Mouse (Mus musculus) hindbrain, embryonic 11.5 days (tissue): Measurements from ENCODE around the gene Rtbdn. TPM values are rescaled to one million over a fixed set of nuclear protein-coding genes. Genes with fewer than 3 reads are reported as not detected.

Source experiments
- ATAC-seq: fragments of 200-750 bp; cut with Nextera tagmentation; 2 replicates; pipeline ENCODE4 v1.8.0; 2017; ENCODE audit warnings: mild to moderate bottlenecking, moderate TSS enrichment, moderate library complexity; ENCODE audit not compliant: low FRiP score
- DNase-seq: peaks from one replicate; pipeline ENCODE4 v3.0.0-alpha.2; 2015; ENCODE audit warnings: low spot score
- H3K27ac ChIP-seq: fragments of 300-500 bp; sonication (generic); 2 replicates; pipeline ENCODE4 v1.5.1; 2014; ENCODE audit warnings: mild to moderate bottlenecking, low read depth, low read length
- H3K27me3 ChIP-seq: fragments of 300-500 bp; sonication (generic); 2 replicates; pipeline ENCODE4 v1.6.1; 2014; ENCODE audit warnings: mild to moderate bottlenecking, low read length, moderate library complexity, mixed read lengths; ENCODE audit not compliant: control insufficient read depth, insufficient read depth
- H3K36me3 ChIP-seq: fragments of 300-500 bp; sonication (generic); 2 replicates; pipeline ENCODE4 v1.6.1; 2014; ENCODE audit warnings: mild to moderate bottlenecking, low read length, moderate library complexity, mixed read lengths; ENCODE audit not compliant: control insufficient read depth, insufficient read depth
- H3K4me1 ChIP-seq: fragments of 300-500 bp; sonication (generic); replicated peaks from 2 replicates; pipeline ENCODE4 v1.6.1; 2014; ENCODE audit warnings: low read length, mixed read lengths; ENCODE audit not compliant: control insufficient read depth, insufficient read depth
- H3K4me2 ChIP-seq: fragments of 300-500 bp; sonication (generic); replicated peaks from 2 replicates; pipeline ENCODE4 v1.6.1; 2014; ENCODE audit warnings: mild to moderate bottlenecking, low read depth, low read length
- H3K4me3 ChIP-seq: fragments of 300-500 bp; sonication (generic); 2 replicates; pipeline ENCODE4 v1.5.1; 2014; ENCODE audit warnings: low read depth, low read length
- H3K9ac ChIP-seq: fragments of 300-500 bp; sonication (generic); 2 replicates; pipeline ENCODE4 v1.6.1; 2014; ENCODE audit warnings: low read depth, low read length
- H3K9me3 ChIP-seq: fragments of 300-500 bp; sonication (generic); 2 replicates; pipeline ENCODE4 v1.6.1; 2016; ENCODE audit warnings: low read length; ENCODE audit not compliant: control insufficient read depth
- WGBS: fragments of 180-500 bp; shearing (Covaris S2); extraction: QIAGEN DNeasy Blood & Tissue Kit; methylation state at CpG from one replicate; pipeline ENCODE4 v1.1.7; 2014; 5-methylcytosine and 5-hydroxymethylcytosine counted together
- polyA plus RNA-seq: library from polyadenylated mRNA; unstranded; fragments of >200 nt; fragmentation: Nextera tagmentation; extraction: Ambion mirVana; gene quantifications from 2 replicates; pipeline ENCODE4 v1.2.1, GENCODE M21; 2014

The Rtbdn gene
- polyA plus RNA-seq, 1 experiment from 2014 or later: 0.14 TPM

DNA sequence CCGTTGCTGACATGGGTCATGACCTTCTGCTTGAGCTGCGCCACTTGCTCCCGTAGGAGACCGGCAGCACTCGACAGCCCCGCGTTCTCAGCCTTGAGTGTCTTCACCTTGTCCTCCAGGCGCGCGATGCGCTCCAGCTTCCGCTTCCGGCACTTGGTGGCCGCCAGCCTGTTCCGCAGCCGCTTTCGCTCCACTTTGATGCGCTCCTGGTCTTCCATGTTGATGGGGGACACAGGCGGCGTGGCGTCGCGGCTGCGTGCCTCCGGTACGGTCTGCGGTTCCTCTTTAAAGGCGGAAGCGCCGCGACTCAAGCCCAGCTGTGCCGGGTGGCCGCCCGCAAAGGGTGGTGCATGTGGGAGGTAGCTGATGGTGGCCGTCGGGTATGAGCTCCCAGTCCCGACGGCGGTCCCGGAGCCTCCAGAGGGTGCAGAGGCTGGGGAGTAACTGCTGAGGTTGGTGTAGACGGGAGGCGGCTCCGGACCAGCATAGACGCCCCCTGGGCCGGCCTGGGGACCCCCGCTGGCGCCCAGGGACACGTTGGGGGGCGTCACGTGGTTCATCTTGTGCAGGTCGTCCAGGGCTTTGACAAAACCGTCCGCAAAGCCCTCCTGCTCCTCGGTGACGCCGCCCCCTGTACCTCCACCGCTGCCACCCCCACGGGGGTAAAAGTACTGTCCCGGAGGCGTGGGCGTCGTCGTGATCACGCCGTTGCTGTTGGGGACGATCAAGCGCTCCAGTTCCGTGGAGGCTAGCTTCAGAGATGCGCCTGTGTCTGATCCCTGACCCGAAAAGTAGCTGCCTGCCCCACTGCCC lies 30.9 kb downstream of the Rtbdn start:
- DNase-seq (peak; percentile 72), ATAC-seq (no peak)
- Histone ChIP-seq H3K9ac (peak overlapping the region; percentile 58; the same call in 1 of the 2 replicates), H3K9me3 (no peaks in the 10 kb centered on the region), H3K27me3 (peaks cover 41% of the 10 kb centered on the region), H3K4me3 (peak overlapping the region; percentile 44), H3K36me3 (no peaks in the 10 kb centered on the region), H3K4me2 (peak overlapping the region; percentile 83), H3K4me1 (peaks cover 23% of the 10 kb centered on the region), H3K27ac (no peak overlapping the region)
- WGBS: 2% methylated on average over 66 of the region's 70 CpGs

DNA sequence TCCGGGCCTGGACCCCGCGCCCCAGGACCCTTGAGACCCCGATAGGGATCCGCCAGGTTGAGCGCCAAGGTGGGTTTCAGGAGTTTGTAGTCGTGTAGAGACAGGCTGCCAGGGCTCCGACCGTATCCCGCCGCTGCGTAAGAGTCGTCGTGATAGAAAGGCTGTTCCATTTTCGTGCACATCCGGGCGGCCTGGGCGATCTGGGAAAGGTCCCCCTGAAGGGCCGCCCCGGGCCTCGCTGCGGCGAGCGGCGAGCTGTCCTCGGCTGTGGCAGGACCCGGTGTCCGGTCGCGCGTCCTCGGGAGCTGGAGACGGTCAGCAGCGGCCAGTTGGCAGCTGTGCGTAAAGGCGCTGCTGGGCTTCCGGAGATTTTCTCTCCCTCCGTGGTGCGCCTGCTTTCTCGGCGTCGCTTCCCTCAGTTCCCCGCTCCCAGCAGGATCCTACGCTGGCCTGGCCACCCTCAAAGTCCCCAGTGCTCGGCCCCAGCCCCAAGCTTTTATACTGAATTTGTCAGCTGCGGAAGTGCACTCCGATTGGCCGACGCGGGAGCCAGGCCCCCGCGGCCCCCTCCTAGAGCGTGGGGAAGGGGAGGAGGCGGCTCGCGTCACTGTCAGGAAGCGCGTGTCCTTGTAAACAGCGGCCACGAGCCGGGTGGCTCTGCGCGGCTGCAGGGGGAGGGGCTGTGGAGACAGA lies 31.6 kb downstream of the Rtbdn start, which contains the start of gene Junb:
TSS of gene Junb (minus strand) at position 471 of the 693 bp plus-strand sequence.
- DNase-seq: peak; percentile 84
- under 1% methylated on average over 61 of the region's 63 CpGs for WGBS
- H3K27me3 ChIP-seq: peaks cover 41% of the 10 kb centered on the region
- no peaks in the 10 kb centered on the region for H3K36me3 ChIP-seq
- peak; percentile 60 for ATAC-seq
- H3K4me2 ChIP-seq: peak within 1 kb of the TSS; percentile 83
- H3K4me3 ChIP-seq: peak within 1 kb of the TSS; percentile 44
- no peak within 1 kb of the TSS for H3K27ac ChIP-seq
- H3K4me1 ChIP-seq: peaks cover 23% of the 10 kb centered on the region
- H3K9me3 ChIP-seq: no peaks in the 10 kb centered on the region
- H3K9ac ChIP-seq: peak within 1 kb of the TSS; percentile 58; the same call in 1 of the 2 replicates

GRCm38 (mm10) chr8:84979599-84980421 lies 33.0 kb downstream of the Rtbdn start:
- peaks cover 47% of the 10 kb centered on the region for H3K27me3 ChIP-seq
- no peaks in the 10 kb centered on the region for H3K9me3 ChIP-seq
- H3K4me1 ChIP-seq: peaks cover 27% of the 10 kb centered on the region
- H3K4me3 ChIP-seq: peak overlapping the region; percentile 29
- DNase-seq (peak; percentile 86), ATAC-seq (peak; percentile 23; the same call in 1 of the 2 replicates)
- H3K9ac ChIP-seq: peak overlapping the region; percentile 25; the same call in 1 of the 2 replicates
- H3K27ac ChIP-seq: no peak overlapping the region
- 1% methylated on average over 32 of the region's 42 CpGs for WGBS
- peak overlapping the region; percentile 83 for H3K4me2 ChIP-seq
- no peaks in the 10 kb centered on the region for H3K36me3 ChIP-seq

DNA sequence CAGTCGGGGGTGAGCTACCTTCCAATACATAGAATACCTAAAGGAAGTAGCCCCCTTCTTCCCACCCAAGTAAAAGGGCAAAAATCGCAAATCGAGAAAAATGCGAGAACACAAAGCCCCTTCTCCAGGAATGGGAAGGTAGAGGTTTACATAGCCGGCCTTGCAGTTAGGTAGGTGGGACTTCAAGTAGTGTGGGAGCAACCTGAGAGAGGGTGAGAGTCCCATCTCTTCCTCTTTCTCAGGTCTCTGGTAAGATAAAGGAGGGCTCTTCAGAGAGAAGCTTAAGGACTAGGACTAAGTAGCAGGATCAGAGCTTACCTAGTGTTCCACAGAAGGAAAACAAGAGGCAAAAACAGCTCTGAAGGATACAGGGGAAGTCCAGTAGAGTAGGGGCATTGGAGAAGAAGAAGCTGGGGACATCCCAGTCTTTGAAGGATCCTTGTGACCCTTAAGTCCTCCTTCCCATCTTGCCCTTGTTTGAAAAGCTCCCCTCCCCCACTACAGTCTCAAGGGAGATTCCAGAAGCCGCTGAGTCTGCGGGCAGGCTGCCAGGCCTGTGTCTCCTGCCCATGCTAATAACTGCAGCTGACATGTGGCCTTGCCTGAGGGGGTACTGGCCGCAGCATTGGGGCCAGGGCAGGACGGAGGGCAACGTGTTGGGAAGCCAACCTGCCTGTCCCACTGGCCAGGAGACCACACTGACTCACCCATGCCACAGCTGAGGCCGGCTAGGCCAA lies 34.0 kb downstream of the Rtbdn start:
- no peak overlapping the region for H3K4me2 ChIP-seq
- peak; percentile 40 for DNase-seq
- peaks cover 35% of the 10 kb centered on the region for H3K4me1 ChIP-seq
- 38% methylated on average over 11 of the region's 11 CpGs for WGBS
- no peak overlapping the region for H3K4me3 ChIP-seq
- no peaks in the 10 kb centered on the region for H3K9me3 ChIP-seq
- no peak for ATAC-seq
- no peaks in the 10 kb centered on the region for H3K36me3 ChIP-seq
- peaks cover 47% of the 10 kb centered on the region for H3K27me3 ChIP-seq
- H3K27ac ChIP-seq: 0 out of 2 replicates have a peak overlapping the region, but pooled peaks have one; percentile 10
- peak overlapping the region; percentile 31; the same call in 1 of the 2 replicates for H3K9ac ChIP-seq

DNA sequence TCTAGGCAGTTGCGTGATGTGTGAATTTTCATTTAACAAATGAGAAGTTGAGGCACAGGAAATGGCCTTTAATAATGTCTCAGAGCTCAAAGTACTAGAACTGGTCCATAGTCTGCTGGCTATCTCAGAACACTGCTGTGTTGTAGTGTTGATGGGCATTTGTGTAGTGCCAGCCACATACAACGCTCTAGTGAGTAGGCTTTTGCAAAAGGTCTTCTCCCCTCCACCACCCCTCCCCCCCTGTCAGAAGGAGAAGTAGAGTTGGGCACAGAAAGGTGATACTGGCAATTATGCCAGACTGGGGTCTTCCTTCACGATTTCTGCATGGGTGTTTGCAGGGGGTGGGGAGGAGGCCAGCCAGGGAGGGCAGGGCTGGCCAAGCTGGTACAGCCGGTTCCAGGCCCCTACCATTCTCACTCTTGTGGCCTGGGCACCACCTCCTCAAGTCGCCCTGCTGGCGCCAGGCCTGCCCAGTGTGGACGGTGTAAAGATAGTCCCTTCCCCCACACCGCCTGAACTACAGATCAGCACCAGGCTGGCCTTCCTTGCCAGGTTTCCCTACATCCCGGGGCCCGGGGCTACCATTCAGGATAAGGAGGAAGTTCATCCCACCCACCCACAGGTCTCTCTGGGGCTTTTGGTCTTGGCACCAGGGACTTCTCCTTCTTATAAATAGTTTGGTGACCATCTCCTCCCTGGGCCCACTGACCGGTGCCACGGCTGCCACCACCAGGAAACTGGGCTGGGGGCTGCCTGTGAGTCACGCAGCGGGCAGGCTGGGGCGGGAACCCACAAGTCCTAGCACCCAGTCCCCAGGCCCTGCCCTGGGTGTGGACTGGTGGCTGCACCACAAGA lies 35.1 kb downstream of the Rtbdn start:
- Histone ChIP-seq H3K27ac (no peak overlapping the region), H3K4me1 (peaks cover 31% of the 10 kb centered on the region), H3K27me3 (peaks cover 51% of the 10 kb centered on the region), H3K4me3 (no peak overlapping the region), H3K36me3 (no peaks in the 10 kb centered on the region), H3K4me2 (no peak overlapping the region), H3K9me3 (no peaks in the 10 kb centered on the region), H3K9ac (no peak overlapping the region)
- DNase-seq: no peak
- no peak for ATAC-seq
- WGBS: 81% methylated on average over 15 of the region's 15 CpGs

- Histone ChIP-seq H3K27ac (no peak overlapping the region), H3K9ac (no peak overlapping the region), H3K4me1 (peaks cover 26% of the 10 kb centered on the region), H3K27me3 (peaks cover 45% of the 10 kb centered on the region), H3K9me3 (no peaks in the 10 kb centered on the region), H3K36me3 (no peaks in the 10 kb centered on the region), H3K4me2 (no peak overlapping the region), H3K4me3 (no peak overlapping the region)
- ATAC-seq: no peak
- DNase-seq: no peak
- WGBS: 60% methylated on average over 3 of the region's 3 CpGs
These were observed 35.8 kb downstream of the Rtbdn start for GRCm38 (mm10) chr8:84982499-84983011.

- Histone ChIP-seq H3K4me2 (peak overlapping the region; percentile 88), H3K27me3 (peaks cover 37% of the 10 kb centered on the region), H3K9me3 (no peaks in the 10 kb centered on the region), H3K4me3 (no peak overlapping the region), H3K4me1 (peaks cover 22% of the 10 kb centered on the region), H3K36me3 (no peaks in the 10 kb centered on the region), H3K9ac (peak overlapping the region; percentile 52; the same call in 1 of the 2 replicates), H3K27ac (no peak overlapping the region)
- 10% methylated on average over 15 of the region's 16 CpGs for WGBS
- DNase-seq (no peak), ATAC-seq (no peak)
These were observed 37.7 kb downstream of the Rtbdn start for GRCm38 (mm10) chr8:84984294-84985048.
